Mouse (Mus musculus): ENCODE measurements at regions not wholly inside any gene's neighbourhood (a gene's known extent, or its start where the extent isn't known, plus 50 kb on each side); places are given as distances from the start of the nearest gene placed in this dataset.
A peak's percentile ranks its signal among the peaks of the same experiment; 100 is the strongest.
"Not testable (repeated sequence)": the region's sequence is repeated elsewhere in the genome, so short reads cannot be mapped to it uniquely, and the experiment has no call there.

DNA sequence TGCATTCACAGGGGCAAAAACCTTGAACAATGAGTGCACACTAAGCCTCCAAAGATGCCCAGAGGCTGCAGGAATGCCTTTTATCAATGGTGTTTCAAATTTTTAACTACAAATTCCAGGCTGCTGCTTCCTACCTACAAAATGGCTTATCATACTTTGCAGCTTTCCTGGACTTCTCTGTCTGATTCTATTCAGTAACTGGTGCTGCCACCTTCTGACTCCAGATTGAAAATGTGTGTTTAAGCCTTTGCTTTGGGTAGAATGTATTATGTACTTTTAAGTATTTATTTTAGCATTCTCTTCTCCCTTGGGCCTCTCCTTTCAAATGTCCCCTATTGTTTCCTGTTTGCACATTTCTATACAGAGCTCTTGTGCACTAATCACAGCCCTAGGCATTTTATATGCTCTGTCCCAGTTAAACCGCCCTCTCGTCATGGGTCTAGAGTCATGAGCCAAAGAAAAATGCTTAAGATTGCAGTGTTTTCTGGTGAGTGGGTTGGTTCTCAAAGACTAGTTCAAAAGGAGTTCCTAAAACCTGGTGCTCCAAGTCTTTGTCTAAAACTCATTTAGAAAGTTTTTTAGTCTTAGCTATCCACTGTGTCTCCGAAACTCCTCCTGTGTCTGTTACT, 472.3 kb upstream of the Dpp10 start:
- no peak for DNase-seq (ENCODE audit: low spot score)

DNA sequence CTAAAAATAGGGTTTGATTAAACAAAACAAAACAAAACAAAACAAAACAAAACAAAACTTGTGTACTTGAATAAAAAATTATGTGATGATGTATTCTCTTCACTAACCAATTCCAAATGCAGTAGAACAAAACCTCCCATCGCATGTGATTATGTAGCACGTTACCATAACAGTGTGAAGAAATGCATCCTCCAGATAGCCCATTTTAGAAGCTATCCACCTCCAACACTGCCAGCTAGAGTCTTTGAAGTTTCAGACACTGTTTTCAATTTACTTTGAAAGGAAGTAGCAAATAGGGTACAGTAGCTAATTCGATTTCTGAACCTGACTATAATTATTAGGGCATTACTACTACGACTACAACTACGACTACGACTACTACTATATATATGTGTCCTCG, 465.1 kb upstream of the Dpp10 start:
- DNase-seq (ENCODE audit: low spot score): no peak

DNA sequence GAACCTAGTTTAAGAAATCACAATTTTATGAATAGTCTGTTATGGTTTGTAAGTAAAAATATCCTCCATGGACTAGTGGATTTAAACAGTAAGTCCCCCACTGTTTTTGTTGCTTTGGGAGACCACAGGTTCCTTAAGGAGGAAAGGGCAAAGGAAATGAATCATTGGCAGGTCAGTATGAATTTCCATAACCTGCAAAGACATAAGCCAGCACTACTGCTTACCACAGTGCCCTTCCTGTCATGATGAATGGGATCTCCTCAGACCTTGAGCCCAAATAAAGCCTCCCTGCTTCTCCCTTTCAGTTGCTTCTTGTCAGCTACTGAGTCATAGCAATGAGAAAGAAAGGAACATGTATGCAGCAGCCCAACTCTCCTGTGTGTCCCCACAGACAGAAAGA, 443.1 kb upstream of the Dpp10 start:
- no peak for DNase-seq (ENCODE audit: low spot score)

DNA sequence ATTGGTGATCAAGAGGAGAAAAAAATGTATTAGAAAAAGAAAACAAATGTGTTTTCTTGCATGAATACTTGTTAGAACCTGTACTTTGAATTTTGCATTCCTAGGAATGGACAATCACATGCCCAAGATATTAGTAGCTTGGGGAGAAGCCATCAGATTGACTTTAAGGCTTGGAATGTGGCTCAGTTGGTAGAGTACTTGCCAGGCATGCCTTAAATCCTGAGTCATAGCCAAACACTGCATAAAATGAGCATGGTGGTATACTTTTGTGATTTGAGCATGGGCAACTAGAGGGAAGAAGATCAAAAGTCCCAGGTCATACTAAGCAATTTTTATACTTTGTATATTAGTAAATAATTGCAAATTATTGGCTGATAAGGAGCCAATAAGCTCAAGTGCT, 442.6 kb upstream of the Dpp10 start:
- DNase-seq (ENCODE audit: low spot score): no peak

DNA sequence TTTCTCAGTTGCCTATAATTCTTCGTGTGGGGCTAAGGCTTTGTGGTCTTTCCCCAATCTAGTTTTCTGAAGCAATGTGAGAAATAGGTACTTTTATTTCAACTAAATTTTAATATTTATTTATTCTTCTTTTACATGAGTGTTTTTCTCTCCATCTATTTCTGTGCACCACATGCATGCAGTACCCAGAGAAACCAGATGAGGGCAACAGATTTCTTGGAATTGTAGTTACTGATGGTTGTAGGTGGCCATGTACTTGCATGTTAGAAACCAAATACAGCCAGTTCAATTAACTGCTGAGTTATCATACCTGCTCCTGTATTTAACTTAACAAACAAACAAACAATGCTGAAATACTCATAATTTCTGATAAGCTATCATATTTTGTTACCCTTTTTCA, 404.8 kb upstream of the Dpp10 start:
- no peak for DNase-seq (ENCODE audit: low spot score)

DNA sequence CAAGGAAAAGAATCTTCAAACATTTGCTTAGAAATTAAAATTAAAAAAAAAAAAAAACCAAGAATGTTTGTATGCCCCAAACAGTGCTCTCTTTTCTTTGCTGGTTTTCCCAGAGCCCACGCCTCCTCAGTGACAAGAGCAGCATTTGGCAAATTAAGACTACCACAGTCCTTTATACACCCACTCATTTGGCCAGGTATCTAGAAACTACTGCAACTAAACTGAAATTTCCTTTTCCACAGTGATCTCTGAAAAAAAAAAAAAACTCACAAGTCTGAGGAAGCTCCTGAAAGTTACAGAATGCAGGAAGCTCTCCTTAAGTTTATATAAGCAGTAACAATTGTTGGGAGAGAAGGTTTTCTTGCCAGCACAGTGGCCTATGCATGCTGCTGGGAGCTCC, 394.2 kb upstream of the Dpp10 start:
- no peak for DNase-seq (ENCODE audit: low spot score)

DNA sequence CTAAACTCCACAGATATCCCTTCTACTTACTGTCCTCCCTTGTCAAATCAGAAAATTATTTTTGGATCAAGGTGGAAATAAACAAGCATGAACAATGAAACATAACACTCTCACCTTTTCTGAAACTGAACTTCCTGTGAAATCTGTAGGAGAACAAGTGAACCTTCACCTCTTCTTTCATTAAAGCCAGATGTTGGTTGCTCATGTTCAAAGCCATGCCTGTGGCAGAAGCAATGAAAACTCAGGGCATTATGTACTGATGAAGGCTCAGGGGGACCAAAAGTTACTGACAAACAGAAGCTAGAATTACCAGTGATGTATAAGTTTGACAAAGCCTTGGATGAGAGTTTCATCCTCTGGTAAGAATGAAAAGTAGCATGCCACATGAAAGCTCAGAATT, 390.5 kb upstream of the Dpp10 start:
- peak; percentile 1 for DNase-seq (ENCODE audit: low spot score)

DNA sequence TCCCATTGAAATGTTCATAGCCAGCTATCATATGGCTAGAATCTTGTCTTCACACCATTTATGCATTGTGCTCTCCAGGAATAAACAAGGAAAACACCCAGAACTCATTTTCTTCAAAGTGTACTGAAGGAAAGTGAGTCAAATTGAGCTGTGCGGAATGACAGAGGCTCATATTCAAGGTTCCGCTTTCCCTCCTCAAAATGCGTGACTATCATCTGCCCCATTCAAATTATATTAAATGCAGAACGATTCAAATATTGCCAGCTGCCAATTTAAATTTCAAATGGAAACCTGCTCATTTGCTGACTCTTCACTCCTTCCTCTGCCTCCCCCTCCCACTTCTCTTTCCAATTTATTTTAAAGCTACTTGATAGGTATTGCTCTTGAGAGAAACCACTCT, 384.2 kb upstream of the Dpp10 start:
- no peak for DNase-seq (ENCODE audit: low spot score)

DNA sequence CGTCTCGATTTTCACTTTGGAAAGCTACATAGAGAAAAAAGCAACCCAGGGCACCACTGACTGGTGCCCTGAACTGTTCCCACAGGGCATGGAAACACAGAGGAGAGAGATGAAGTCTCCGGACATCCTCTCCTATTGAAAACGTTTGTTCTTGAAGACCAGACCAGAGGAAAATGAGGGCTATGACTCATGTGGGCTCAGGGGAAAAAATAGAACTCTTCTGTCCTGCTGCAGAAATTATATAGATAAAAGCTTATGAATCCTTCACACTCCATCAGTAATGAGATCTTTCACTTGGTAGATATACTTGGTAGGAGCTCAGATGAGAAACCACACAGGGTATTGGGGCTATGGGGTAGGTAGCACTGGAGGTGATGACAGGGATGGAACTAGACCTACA, 371.4 kb upstream of the Dpp10 start:
- no peak for DNase-seq (ENCODE audit: low spot score)

DNA sequence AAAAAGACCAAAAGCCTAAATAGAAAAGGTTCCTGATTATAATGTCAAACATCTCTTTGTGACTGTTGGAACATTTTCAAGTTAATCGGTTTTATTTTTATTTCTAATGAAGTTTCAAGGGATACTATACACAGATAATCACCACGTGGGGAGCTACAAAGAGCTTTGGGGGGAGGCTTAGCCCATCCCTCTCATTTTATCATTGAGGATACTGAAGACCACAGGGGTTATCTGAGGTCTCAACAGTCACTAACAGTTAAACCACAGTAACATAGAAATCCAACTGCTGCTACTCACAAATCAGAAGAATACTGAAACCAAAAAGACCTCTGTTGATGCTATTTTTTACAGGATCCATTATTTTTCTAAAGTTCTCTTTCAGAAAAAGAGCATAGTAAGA, 364.9 kb upstream of the Dpp10 start:
- DNase-seq (ENCODE audit: low spot score): no peak

DNA sequence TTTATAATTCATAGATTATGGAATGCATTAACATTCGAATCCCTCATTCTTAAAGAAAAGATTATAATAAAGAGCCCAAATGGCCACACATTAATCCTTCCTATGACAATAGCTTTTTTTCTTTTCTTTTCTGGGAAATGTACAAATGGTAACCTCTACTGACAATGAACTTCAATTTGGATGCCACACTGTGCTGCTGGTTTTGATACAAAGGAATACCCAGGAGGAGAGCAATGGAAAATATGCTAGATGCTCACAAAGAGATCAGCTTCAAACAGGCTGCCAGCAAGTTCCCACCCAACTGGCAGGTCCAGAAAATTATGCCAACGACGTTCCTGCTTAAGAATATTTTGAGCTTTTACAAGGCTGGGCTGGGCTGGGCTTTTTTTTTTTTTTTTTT, 364.4 kb upstream of the Dpp10 start:
- DNase-seq (ENCODE audit: low spot score): no peak

DNA sequence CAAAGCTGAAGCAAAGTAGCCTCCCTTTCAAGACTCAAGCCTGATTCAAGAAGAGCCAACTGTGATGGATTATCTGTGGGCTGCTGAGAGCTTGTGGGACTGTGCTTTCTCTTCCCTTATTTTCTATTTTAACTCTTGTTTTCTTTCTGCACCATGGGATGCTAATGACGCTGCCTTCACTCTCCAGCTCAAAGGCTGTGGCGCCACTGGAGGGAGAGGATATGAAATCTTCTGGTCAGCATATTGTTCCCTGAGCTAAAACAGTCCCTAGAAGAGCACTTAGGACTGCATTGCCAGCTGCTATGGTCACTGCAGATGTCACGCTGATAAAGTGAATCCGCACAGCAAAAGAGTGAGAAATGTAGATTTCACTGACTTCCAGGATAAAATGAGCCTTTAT, 324.2 kb upstream of the Dpp10 start:
- no peak for DNase-seq (ENCODE audit: low spot score)

DNA sequence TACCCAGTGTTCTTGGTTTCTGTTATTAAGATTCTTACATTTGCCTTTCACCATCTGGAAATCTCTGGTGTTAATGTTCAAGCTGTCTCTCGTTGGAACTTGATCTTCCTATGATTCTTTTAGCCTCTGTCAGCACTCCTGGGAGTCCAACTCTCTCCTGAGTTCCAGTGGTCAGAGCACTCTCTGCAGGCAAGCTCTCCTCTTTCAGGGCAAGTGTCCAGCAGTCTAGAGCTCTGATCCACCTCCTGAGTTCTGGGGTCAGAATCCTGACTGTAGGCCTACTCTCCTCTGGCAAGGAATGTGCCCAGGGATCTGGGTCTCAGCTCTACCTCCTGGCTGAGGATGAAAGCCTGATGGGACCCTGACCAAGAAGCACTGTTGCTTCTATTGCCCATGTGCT, 303.1 kb upstream of the Dpp10 start:
- DNase-seq (ENCODE audit: low spot score): not testable (repeated sequence)

DNA sequence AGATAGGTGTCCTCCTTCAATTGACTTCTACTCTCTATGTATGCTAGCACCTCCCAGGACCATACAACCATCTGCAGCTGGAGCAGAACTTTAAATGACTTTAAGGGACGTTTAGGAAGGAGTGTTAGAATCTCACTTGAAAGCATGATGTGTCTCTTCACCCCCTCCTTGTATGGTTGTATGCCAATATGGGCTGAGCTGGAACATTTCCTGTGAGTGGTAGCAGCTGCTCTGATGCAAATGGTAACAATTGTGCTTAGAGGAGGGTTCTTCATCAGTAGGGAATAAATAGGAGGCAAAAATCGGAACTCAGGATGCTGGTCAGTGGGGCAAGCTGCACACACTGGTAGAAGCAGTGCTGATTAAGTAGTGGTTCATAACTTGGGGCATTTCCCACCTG, 294.1 kb upstream of the Dpp10 start:
- DNase-seq (ENCODE audit: low spot score): no peak

DNA sequence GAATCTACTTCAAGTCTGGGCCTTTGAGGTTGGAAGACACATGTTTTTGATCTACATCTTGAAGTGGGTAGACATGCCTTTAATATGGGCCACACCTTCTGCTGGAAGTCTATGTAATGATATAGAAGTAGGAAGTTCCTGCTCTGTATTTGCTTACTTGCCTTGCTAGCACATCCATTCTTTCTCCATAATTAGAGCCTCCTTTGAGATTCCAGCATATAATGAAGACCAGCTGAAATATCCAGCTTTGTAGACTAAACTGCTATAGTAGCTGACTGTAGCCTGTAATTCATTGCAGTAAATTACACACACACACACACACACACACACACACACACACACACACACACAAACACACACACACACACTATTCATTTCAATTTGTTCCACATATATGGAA, 293.3 kb upstream of the Dpp10 start:
- no peak for DNase-seq (ENCODE audit: low spot score)

DNA sequence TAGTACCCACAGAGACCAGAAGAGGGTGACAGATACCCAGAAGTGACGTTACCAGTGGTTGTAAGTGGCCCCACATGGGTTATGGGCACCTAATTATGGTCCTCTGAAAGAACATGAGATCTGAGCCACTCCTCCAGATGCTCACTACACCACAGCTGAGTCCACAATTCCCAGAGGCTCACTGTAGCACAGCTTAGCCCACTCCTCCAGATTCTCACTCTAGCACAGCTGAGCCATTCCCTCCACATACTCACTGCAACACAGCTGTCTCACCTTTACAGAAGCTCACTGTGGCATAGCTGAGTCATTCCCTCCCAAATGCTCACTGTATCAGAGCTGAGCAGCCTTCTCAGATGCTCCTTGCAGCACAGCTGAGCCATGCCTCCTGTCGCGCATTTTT, 286.9 kb upstream of the Dpp10 start:
- DNase-seq (ENCODE audit: low spot score): no peak
